8 mouse cellular contexts compared by ENCODE assay signal in genomic region chr5:100038714-100039601, GRCm38 (mm10). TPM values are rescaled to one million over a fixed set of nuclear protein-coding genes. Genes with fewer than 3 reads are reported as not detected.
A peak's percentile ranks its signal among the peaks of the same experiment; 100 is the strongest.
DNase-seq lines count a peak whose midpoint lies in the region; ATAC-seq and TF ChIP-seq lines count a peak whose summit lies in the region.

No protein-coding gene starts in this region.

- DNase-seq in Muller cell, postnatal 12 days (ENCODE audit: inconsistent ontology term) = peak; percentile 99
- DNase-seq in cerebellum, adult 9-10 months = peak; percentile 96
- peak; percentile 97 for DNase-seq in hindbrain, embryonic 10.5 days (ENCODE audit: low spot score)
- DNase-seq in layer of hippocampus, adult 9-11 months = peak; percentile 96
- peak; percentile 93 for DNase-seq in ovary, adult 18-20 months (ENCODE audit: low spot score)
- peak; percentile 98 for DNase-seq in thymus, adult 2 months

- TF ChIP-seq CTCF in thymus, adult 2 months (IDR thresholded peaks at IDR 0.05; ENCODE audit: borderline replicate concordance, control insufficient read depth, extremely low read depth, insufficient read depth, low read length, poor library complexity) = peak; percentile 98

- peak; percentile 58; the same call in 1 of the 2 replicates for TF ChIP-seq POLR2A in thymus, adult 2 months (IDR thresholded peaks at IDR 0.05; ENCODE audit: control insufficient read depth, extremely low read depth, insufficient read depth, low read length, poor library complexity)

- H3K4me1 ChIP-seq in hindbrain, embryonic 10.5 days (replicated peaks) = peaks cover 36% of the 10 kb centered on the region
- peaks cover 37% of the 10 kb centered on the region for H3K4me1 ChIP-seq in lung, embryonic 16.5 days (replicated peaks; ENCODE audit: control insufficient read depth, insufficient read depth, low read length)
- H3K4me1 ChIP-seq in thymus, adult 2 months (replicated peaks; ENCODE audit: control insufficient read depth, insufficient read depth, low read length) = peaks cover 6% of the 10 kb centered on the region

- peak overlapping the region; percentile 99 for H3K27ac ChIP-seq in hindbrain, embryonic 10.5 days
- peak overlapping the region; percentile 98 for H3K27ac ChIP-seq in lung, embryonic 16.5 days (ENCODE audit: low read length)
- H3K27ac ChIP-seq in thymus, adult 2 months (ENCODE audit: control insufficient read depth, insufficient read depth, low read length) = peak overlapping the region; percentile 46

- no peaks in the 10 kb centered on the region for H3K9me3 ChIP-seq in hindbrain, embryonic 10.5 days
- no peaks in the 10 kb centered on the region for H3K9me3 ChIP-seq in lung, embryonic 16.5 days (ENCODE audit: control insufficient read depth, low read length)

- WGBS in hindbrain, embryonic 10.5 days = under 1% methylated on average over 113 of the region's 113 CpGs
- WGBS in lung, embryonic 16.5 days = under 1% methylated on average over 108 of the region's 113 CpGs
- WGBS in thymus, adult 2 months = under 1% methylated on average over 113 of the region's 113 CpGs

- ATAC-seq in frontal cortex, adult (ENCODE audit: low TSS enrichment) = peak; percentile 56
- ATAC-seq in lung, embryonic 16.5 days (ENCODE audit: low read depth) = peak; percentile 82

- peaks cover 56% of the 10 kb centered on the region for H3K36me3 ChIP-seq in hindbrain, embryonic 10.5 days
- H3K36me3 ChIP-seq in lung, embryonic 16.5 days (ENCODE audit: control insufficient read depth, insufficient read depth, low read length) = peaks cover 21% of the 10 kb centered on the region
- peaks cover 24% of the 10 kb centered on the region for H3K36me3 ChIP-seq in thymus, adult 2 months (ENCODE audit: control insufficient read depth, insufficient read depth, low read length)

- peak overlapping the region; percentile 95 for H3K4me3 ChIP-seq in hindbrain, embryonic 10.5 days
- H3K4me3 ChIP-seq in lung, embryonic 16.5 days (ENCODE audit: low read length) = peak overlapping the region; percentile 93
- peak overlapping the region; percentile 79 for H3K4me3 ChIP-seq in thymus, adult 2 months (ENCODE audit: control insufficient read depth, insufficient read depth, low read length)

- peak overlapping the region; percentile 91 for H3K4me2 ChIP-seq in lung, embryonic 16.5 days (ENCODE audit: low read depth, low read length)

- H3K9ac ChIP-seq in lung, embryonic 16.5 days (ENCODE audit: low read length) = peak overlapping the region; percentile 98

- no peaks in the 10 kb centered on the region for H3K27me3 ChIP-seq in hindbrain, embryonic 10.5 days (ENCODE audit: insufficient read depth, poor library complexity, severe bottlenecking)
- H3K27me3 ChIP-seq in lung, embryonic 16.5 days (ENCODE audit: control insufficient read depth, insufficient read depth, low read depth, low read length) = no peaks in the 10 kb centered on the region
- no peaks in the 10 kb centered on the region for H3K27me3 ChIP-seq in thymus, adult 2 months (ENCODE audit: control insufficient read depth, insufficient read depth, low read length)

RNA-seq across cellular contexts. Expression of gene Hnrnpdl, which starts 0.5 kb away (rescaled TPM):
- polyA plus RNA-seq in hindbrain, embryonic 10.5 days (2016; fragmentation: Nextera tagmentation; extraction: Ambion mirVana) = 193 and 212 TPM in 2 replicates
- 127 and 132 TPM in 2 replicates for polyA plus RNA-seq in lung, embryonic 16.5 days (2015; fragmentation: Nextera tagmentation; extraction: Ambion mirVana)
- 142 and 148 TPM in 2 replicates for polyA plus RNA-seq in thymus, adult 2 months (2012; rRNA removed)

RNA-seq across cellular contexts. Expression of gene Enoph1, which starts 0.8 kb away (rescaled TPM):
- 46.9 and 52.1 TPM in 2 replicates for polyA plus RNA-seq in hindbrain, embryonic 10.5 days (2016; fragmentation: Nextera tagmentation; extraction: Ambion mirVana)
- polyA plus RNA-seq in lung, embryonic 16.5 days (2015; fragmentation: Nextera tagmentation; extraction: Ambion mirVana) = 44.6 and 48.7 TPM in 2 replicates
- 34.2 and 46.3 TPM in 2 replicates for polyA plus RNA-seq in thymus, adult 2 months (2012; rRNA removed)

Comparison
In these comparisons a context has a peak if more than half of its experiments do, and no peak if none do; other contexts are left out.
1. Peak in every context shown above with its lines: DNase-seq, ATAC-seq, H3K4me3 ChIP-seq and H3K27ac ChIP-seq.
2. H3K27ac ChIP-seq: peak in every context shown above with its lines; median percentile 99 in hindbrain, embryonic 10.5 days; 98 in lung, embryonic 16.5 days; 46 in thymus, adult 2 months.